Mouse (Mus musculus) cerebellum, adult 9-10 months (tissue): ENCODE data around the gene Olfr267.

Experiments used
- DNase-seq: peaks from one replicate; pipeline ENCODE4 v3.0.0; 2022

The Olfr267 gene

GRCm38 (mm10) chr4:58787616-58788015 is at the start of gene Olfr267:
Gene Olfr267 (minus strand): TSS chr4:58787716.
- DNase-seq: no peak

DNA sequence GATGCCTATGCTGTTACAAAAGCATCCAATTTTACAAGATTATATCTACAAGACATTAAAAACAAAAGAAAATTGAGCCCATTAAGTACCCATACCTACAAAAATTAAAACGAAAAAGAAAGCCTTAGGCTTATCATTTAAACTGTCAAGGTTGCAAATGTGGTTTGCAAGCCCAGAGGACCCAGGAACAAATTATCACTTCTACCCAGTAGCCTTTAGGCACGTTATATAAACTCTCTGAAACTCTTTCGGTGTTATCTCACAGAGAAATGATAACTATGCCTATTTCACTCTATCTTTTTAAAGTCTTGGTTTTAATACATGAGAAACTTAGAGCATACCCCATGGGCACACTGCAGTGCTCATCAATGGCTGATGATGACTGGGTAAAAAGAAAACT is 45.4 kb upstream of the Olfr267 start:
- no peak for DNase-seq

DNA sequence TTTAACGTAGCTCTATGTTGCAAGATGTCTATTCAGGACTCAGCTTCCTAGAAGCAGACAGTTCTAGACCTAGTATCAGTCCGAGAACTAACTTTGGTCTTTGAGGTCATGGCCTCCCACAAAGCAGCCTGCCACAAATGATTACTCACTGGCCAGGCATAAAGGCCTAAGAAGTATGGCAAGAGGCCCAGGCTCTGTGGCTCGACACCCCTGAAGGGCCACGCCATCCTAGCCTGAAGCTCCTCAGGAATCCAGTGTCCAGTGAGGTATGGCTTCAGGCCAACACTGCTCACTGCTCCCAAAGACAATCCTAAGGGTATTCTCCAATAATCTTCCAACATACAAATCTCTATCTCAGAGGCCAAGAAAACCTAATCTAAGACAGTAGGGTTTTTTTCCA is 38.4 kb upstream of the Olfr267 start:
- DNase-seq: peak; percentile 7

DNA sequence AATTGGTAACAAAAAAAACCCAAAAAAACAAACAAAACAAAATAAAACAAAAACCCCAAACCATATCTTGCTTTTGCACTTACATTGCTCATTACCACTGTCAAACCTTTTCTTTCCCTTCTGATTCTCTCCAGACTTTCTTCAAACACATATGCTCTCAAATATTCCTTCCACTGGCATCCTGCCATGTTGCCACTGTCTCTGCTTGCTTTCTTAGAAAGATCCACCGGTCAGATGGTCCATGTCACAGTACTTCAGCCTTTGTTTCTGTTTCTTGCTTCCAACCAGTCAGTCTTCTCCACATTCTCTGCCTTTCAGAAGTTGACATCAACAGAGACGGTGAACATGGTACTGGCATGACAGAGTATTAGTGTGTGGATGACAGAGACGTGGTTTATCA is 857 bp downstream of the Olfr267 start:
- DNase-seq: no peak

DNA sequence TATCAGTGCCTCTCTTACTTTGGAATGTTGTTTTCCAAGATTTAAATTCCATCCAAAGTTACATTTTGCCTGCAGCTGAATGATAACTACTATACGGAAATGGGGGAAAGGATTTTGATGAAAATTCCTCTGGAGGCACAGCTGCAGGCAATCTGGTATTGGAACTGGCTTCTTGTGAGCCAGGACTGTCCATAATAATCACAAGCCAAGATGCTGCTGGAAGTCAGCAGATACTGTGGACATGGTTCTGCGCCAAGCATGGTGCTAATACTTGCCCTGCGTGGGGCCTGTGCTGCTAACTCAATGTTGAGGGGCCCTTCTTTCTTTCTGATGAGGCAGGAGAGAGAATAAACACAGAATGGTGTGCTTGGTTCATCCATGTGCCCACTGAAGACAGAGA is 24.1 kb downstream of the Olfr267 start:
- no peak for DNase-seq

GRCm38 (mm10) chr4:58749510-58749909 is 38.0 kb downstream of the Olfr267 start:
- peak; percentile 12 for DNase-seq

DNA sequence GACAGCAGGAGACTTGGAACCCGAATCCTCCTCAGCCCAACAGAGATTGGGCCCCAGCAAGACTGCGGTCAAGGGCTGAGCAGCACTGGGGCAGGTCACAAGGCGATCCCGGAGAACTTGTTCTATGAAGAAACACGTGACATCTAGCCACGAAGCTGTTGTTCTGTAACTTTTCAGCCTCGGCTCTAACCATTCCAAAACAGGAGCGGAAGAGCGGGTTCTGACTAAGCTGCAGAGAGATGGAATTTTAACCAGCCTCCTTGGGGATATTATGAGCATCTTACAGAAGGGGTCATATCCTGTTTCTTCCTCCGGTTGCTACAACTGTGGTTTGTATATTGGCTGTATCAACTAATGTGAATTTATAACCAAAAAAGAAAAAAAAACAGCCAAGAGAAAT is 38.4 kb downstream of the Olfr267 start:
- DNase-seq: no peak

DNA sequence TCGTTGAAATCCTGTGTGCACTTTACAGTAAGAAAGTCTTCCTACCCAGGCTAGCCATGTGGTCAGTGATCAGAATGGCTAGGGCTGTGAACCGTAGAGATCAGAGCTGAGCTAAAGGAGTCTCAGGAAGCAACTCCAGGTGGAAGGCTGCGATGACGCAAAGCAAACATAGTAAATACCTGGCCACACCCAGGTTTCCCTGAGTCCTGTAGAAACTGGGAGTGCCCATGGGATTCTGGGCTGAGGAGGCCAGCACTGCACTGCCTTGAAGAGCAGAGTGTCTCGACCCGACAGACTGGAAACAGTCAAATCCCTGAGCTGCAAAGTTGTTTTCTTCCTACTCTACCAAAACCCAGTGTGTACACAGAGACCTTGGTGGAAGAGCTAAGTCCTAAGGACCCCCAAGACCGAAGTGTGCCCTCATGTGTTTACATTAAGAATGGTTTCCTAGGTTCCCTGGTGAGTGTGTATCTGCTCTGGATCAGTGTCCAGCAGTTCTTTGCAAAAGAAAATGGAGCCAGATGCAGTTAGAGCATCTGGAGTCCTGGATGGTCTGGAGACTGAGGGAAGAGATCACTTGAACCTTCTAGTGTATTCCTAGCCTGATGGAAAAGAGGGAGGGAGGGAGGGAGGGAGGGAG is 41.8 kb downstream of the Olfr267 start:
- no peak for DNase-seq

GRCm38 (mm10) chr4:58736867-58737633 is 50.5 kb downstream of the Olfr267 start:
- DNase-seq: no peak
